Mouse (Mus musculus): ENCODE data around the gene Mypn. TPM values are rescaled to one million over a fixed set of nuclear protein-coding genes. Genes with fewer than 3 reads are reported as not detected.

The Mypn gene
- polyA plus RNA-seq, 1 experiment from 2014 or later: 0.56 TPM

DNA sequence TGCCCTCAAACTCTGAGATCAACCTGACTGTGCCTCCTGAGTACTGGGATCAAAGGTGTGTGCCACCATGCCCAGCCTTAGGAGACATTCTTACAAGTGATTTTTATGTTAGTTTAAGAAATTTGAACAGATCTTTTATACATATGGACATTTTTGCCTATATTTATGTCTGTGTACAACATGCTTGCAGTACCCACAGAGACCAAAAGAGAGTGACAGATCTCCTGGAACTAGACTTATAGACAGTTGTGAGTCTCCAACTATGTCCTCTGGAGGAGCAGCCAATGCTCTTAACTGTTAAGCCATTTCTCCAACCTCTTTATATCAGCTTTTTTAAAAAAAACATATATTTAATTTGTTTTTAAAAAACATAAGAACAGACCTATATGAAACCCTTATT is 51.4 kb downstream of the Mypn start:
- H3K27me3 ChIP-seq: no peaks in the 10 kb centered on the region
- H3K9me3 ChIP-seq: no peaks in the 10 kb centered on the region
- no peak overlapping the region for H3K4me2 ChIP-seq
- H3K4me1 ChIP-seq: no peaks in the 10 kb centered on the region
- no peaks in the 10 kb centered on the region for H3K36me3 ChIP-seq
- H3K9ac ChIP-seq: no peak overlapping the region
- ATAC-seq (ENCODE audit: borderline replicate concordance, extremely low read depth, low FRiP score, low TSS enrichment): no peak
- no peak overlapping the region for H3K4me3 ChIP-seq
- H3K27ac ChIP-seq: no peak overlapping the region

DNA sequence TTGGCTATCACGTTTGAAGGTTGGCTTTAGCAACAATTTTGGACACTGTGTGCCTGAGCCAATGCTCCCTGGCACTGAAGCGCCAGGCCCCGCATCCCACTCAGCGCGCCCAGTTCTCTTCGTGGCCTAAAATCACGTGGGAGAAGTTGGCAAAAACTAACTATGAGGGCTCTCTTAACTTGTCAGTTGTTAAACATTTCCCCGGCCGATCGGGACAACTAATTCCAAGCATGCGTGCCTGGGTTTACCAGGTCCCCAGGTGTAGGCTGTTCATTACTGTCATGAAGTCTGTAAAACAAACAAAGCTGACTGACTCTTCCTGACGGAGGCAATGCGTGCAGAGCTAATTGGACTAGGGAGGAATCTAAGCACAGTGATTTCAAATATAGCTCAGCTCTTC is 61.1 kb downstream of the Mypn start:
- 56% methylated on average over 13 of the region's 13 CpGs for WGBS
- Histone ChIP-seq H3K4me3 (no peak overlapping the region), H3K4me2 (no peak overlapping the region), H3K9me3 (no peaks in the 10 kb centered on the region), H3K27me3 (no peaks in the 10 kb centered on the region), H3K4me1 (no peaks in the 10 kb centered on the region), H3K27ac (no peak overlapping the region), H3K36me3 (no peaks in the 10 kb centered on the region), H3K9ac (no peak overlapping the region)
- no peak for ATAC-seq (ENCODE audit: borderline replicate concordance, extremely low read depth, low FRiP score, low TSS enrichment)

DNA sequence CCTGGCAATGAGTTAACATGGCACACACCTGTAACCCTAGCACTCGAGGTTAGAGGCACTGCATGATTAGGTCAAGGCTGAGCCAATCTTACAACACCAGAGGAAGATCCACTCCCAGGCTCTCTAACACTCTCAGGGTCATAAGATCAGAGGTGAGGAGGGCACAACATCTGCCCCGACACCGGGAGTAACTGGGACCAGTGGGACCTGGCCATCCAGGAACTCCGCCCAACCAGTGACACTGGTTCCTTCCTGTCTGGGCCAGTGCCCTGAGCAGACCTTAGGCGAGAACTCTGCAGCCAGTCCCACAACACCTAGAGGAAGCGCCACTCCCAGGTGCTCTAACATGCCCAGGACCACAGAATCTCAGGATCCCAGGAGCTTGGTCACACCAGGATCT is 67.3 kb downstream of the Mypn start:
- H3K4me1 ChIP-seq: no peaks in the 10 kb centered on the region
- no peak for ATAC-seq (ENCODE audit: borderline replicate concordance, extremely low read depth, low FRiP score, low TSS enrichment)
- no peaks in the 10 kb centered on the region for H3K9me3 ChIP-seq
- WGBS: 76% methylated on average over 6 of the region's 6 CpGs
- no peak overlapping the region for H3K9ac ChIP-seq
- H3K27me3 ChIP-seq: no peaks in the 10 kb centered on the region
- H3K36me3 ChIP-seq: no peaks in the 10 kb centered on the region
- no peak overlapping the region for H3K27ac ChIP-seq
- H3K4me3 ChIP-seq: no peak overlapping the region
- H3K4me2 ChIP-seq: no peak overlapping the region

DNA sequence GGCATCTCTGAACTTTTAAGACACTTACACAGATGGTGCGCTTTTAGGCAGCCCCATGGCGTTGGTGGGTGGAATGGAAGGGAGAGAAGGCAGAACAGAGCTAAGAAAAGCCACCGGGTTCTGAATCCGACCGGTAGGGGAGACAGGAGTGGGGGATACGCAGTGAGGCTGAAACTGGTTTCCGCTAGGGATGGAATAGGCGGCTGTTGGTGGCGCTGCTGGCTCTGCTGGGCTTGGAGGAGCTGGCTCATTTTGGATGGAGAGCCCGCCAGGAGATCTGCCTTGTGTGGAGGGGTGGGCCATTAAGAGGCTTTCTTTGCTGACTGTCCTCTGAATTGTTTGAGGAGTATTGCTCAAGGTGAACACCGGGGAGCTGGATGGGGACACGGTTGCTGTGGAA is 68.1 kb downstream of the Mypn start:
- no peaks in the 10 kb centered on the region for H3K36me3 ChIP-seq
- ATAC-seq (ENCODE audit: borderline replicate concordance, extremely low read depth, low FRiP score, low TSS enrichment): no peak

DNA sequence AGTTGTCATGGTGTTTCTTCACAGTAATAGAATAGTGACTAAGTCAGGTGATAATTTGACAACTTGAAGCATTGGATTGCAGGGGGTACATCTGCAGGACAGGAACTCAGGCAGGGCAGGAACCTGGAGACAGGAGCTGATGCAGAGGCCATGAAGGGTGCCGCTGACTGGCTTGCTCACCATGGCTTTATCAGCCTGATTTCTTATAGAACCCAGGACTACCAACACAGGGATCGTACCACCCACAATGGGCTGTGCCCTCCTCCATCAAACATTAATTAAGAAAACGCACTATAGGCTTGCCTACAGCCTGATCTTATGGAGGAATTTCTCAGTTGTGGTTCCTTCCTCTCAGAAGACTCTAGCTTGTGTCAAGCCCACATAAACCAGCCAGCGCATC is 70.4 kb downstream of the Mypn start:
- Histone ChIP-seq H3K27ac (no peak overlapping the region), H3K9me3 (no peaks in the 10 kb centered on the region), H3K9ac (no peak overlapping the region), H3K36me3 (no peaks in the 10 kb centered on the region), H3K4me2 (no peak overlapping the region), H3K4me3 (no peak overlapping the region), H3K27me3 (no peaks in the 10 kb centered on the region), H3K4me1 (no peaks in the 10 kb centered on the region)
- no peak for ATAC-seq (ENCODE audit: borderline replicate concordance, extremely low read depth, low FRiP score, low TSS enrichment)
- WGBS: 82% methylated on average over 4 of the region's 4 CpGs

More for the DNA sequence above, 68.1 kb downstream of the Mypn start:
- Histone ChIP-seq H3K9ac (no peak overlapping the region), H3K4me3 (no peak overlapping the region), H3K27me3 (no peaks in the 10 kb centered on the region), H3K27ac (no peak overlapping the region), H3K4me2 (no peak overlapping the region), H3K4me1 (no peaks in the 10 kb centered on the region), H3K9me3 (no peaks in the 10 kb centered on the region)
- 48% methylated on average over 12 of the region's 12 CpGs for WGBS

DNA sequence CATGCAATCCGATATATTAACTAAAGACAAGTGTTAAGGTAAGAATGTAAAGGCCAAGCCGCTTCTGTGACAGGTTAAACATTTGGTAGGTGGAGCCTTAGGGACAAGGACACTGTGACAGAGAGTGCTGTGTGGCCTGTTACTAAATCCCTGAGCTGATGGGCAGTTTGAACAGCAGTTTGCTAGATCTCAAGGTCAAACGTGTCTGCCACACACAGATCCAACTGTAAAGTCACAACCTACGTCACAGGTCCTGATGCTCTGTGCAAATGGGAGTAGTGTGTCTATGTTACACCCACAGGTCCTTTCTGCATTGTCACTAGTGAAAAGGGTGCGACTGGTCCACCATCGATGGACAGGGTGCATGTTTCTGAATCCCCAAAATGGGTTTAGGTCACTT is 71.4 kb downstream of the Mypn start:
- ATAC-seq (ENCODE audit: borderline replicate concordance, extremely low read depth, low FRiP score, low TSS enrichment): no peak
- Histone ChIP-seq H3K4me2 (no peak overlapping the region), H3K4me1 (no peaks in the 10 kb centered on the region), H3K9ac (no peak overlapping the region), H3K9me3 (no peaks in the 10 kb centered on the region), H3K4me3 (no peak overlapping the region), H3K27ac (no peak overlapping the region), H3K27me3 (no peaks in the 10 kb centered on the region), H3K36me3 (no peaks in the 10 kb centered on the region)
- 81% methylated on average over 6 of the region's 6 CpGs for WGBS

DNA sequence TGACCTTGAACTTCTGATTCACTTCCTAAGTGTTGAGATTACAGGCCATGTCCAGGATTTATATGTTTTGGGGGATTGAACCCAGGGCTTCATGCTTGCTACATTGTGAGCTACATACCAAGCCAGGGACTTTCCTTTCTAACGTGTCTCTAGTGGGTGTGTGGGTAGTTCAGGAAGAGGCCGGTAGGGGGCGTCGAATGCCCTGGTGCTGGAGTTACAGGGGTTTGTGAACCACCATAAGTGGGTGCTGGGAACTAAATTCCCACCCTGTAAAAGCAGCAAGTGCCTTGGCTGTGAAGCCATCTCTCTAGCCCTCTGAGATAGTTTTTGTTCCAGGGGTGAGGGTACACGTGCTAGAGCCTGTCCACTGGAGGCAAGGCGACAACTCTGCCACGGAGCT is 73.3 kb downstream of the Mypn start:
- no peaks in the 10 kb centered on the region for H3K36me3 ChIP-seq
- no peak overlapping the region for H3K27ac ChIP-seq
- 68% methylated on average over 7 of the region's 7 CpGs for WGBS
- ATAC-seq (ENCODE audit: borderline replicate concordance, extremely low read depth, low FRiP score, low TSS enrichment): no peak
- no peaks in the 10 kb centered on the region for H3K4me1 ChIP-seq
- H3K4me2 ChIP-seq: no peak overlapping the region
- no peaks in the 10 kb centered on the region for H3K9me3 ChIP-seq
- H3K27me3 ChIP-seq: no peaks in the 10 kb centered on the region
- no peak overlapping the region for H3K9ac ChIP-seq
- H3K4me3 ChIP-seq: no peak overlapping the region

DNA sequence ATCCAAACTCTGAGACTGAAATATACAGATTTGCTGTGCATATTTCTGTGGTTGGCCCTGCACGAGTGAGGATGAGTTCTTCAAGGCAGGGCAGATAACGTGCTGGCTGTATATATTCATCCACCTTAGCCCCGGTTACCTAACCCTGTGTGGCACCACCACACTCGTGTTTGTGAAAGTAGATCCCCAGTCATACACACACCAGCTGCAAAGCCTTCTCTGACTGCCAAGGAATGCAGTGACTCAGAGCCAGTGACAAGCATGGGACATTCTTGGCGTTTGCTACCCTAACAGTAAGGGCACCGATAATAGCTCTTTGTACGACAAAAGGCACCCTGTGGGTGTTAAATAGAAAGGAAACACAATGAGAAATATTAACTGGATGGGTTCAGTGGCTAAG is 75.5 kb downstream of the Mypn start:
- H3K9ac ChIP-seq: no peak overlapping the region
- H3K4me2 ChIP-seq: no peak overlapping the region
- no peaks in the 10 kb centered on the region for H3K36me3 ChIP-seq
- no peaks in the 10 kb centered on the region for H3K27me3 ChIP-seq
- H3K27ac ChIP-seq: no peak overlapping the region
- H3K9me3 ChIP-seq: no peaks in the 10 kb centered on the region
- H3K4me3 ChIP-seq: no peak overlapping the region
- no peaks in the 10 kb centered on the region for H3K4me1 ChIP-seq
- ATAC-seq (ENCODE audit: borderline replicate concordance, extremely low read depth, low FRiP score, low TSS enrichment): no peak
- 39% methylated on average over 7 of the region's 7 CpGs for WGBS

DNA sequence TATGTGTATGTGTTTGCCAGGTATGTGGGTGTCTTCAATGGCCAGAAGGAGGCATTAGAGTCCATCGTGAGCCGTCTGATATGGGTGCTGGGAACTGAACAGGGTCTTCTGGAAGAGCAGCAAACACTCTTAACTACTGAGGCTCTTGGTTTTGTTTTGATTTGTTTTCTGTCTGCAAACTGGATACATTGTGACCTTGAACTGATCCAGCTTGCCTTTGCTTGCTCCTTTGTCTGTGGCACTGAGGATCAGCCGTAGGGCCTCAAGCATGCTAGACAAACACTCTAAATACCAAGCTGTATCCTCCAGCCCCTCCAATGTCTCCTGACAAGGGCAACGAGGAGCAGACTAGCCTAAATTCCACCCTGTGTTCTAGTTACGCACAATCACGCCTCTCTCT is 76.6 kb downstream of the Mypn start:
- Histone ChIP-seq H3K9me3 (no peaks in the 10 kb centered on the region), H3K27ac (no peak overlapping the region), H3K36me3 (no peaks in the 10 kb centered on the region), H3K9ac (no peak overlapping the region), H3K4me2 (no peak overlapping the region), H3K4me3 (no peak overlapping the region), H3K27me3 (no peaks in the 10 kb centered on the region), H3K4me1 (no peaks in the 10 kb centered on the region)
- 80% methylated on average over 6 of the region's 6 CpGs for WGBS
- no peak for ATAC-seq (ENCODE audit: borderline replicate concordance, extremely low read depth, low FRiP score, low TSS enrichment)

DNA sequence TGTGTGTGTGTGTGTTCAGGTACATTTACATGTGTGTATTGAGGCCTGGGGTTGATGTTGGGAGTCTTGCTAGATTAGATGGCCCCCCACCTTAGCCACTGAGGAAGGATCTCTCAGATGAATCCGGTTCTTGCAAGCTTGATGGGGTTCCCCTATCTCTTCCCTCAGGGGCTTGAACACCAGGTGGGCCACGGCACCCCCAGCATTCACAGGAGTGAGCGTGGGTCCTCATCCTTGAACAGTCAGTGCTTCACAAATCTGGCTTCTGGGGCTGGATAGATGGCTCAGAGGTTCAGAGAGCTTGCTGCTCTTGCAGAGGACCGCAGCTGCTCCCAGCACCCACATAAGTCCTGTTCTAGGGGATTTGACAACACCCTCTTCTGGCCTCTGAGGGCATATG is 77.6 kb downstream of the Mypn start:
- H3K4me3 ChIP-seq: no peak overlapping the region
- no peaks in the 10 kb centered on the region for H3K4me1 ChIP-seq
- H3K27me3 ChIP-seq: no peaks in the 10 kb centered on the region
- no peak overlapping the region for H3K9ac ChIP-seq
- H3K9me3 ChIP-seq: no peaks in the 10 kb centered on the region
- no peak overlapping the region for H3K27ac ChIP-seq
- no peak overlapping the region for H3K4me2 ChIP-seq
- ATAC-seq (ENCODE audit: borderline replicate concordance, extremely low read depth, low FRiP score, low TSS enrichment): no peak
- WGBS: 87% methylated on average over 4 of the region's 4 CpGs
- no peaks in the 10 kb centered on the region for H3K36me3 ChIP-seq

DNA sequence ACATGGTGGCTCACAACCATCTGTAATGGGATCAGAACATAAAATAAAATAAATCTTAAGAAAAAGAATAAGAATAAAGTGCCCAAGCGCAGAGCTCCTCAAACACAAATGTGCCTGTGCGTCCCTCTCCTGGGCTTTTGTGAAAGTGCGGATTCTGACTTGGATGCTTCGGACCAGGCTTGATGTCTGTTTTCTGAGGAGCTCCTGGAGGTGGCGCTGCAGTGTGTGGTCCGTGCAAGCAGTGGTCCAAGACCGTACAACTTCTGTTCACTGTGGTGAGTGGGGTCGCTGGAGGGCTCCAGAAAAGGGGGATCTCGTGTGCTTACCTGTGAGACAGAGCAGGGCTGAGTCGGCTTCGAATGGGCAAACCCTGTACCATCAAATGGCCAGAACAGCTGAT is 78.4 kb downstream of the Mypn start:
- no peaks in the 10 kb centered on the region for H3K36me3 ChIP-seq
- H3K9me3 ChIP-seq: no peaks in the 10 kb centered on the region
- no peak overlapping the region for H3K4me3 ChIP-seq
- no peak overlapping the region for H3K4me2 ChIP-seq
- no peak for ATAC-seq (ENCODE audit: borderline replicate concordance, extremely low read depth, low FRiP score, low TSS enrichment)
- no peak overlapping the region for H3K27ac ChIP-seq
- WGBS: 34% methylated on average over 11 of the region's 11 CpGs
- H3K4me1 ChIP-seq: no peaks in the 10 kb centered on the region
- no peak overlapping the region for H3K9ac ChIP-seq
- H3K27me3 ChIP-seq: no peaks in the 10 kb centered on the region

DNA sequence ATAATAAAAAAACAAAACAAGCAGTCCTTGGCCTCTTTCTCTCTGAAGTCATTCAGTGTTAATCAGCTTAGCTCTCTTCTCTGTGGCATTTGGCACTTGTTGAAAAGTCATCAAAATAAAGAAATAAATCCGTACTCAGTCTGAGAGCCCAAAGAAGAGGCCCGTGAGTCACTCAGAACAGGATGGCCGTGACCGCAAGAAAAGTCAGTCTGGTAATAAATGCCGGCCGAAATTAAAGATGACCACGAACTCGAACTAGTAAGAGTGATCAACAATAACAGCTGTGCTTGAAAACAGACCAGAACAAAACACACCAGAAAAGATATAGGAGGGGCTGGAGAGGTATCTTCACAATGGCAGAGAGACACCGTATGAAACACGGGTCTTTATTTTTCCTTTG is 79.7 kb downstream of the Mypn start:
- H3K36me3 ChIP-seq: no peaks in the 10 kb centered on the region
- no peak overlapping the region for H3K4me2 ChIP-seq
- H3K9ac ChIP-seq: no peak overlapping the region
- H3K4me3 ChIP-seq: no peak overlapping the region
- no peaks in the 10 kb centered on the region for H3K27me3 ChIP-seq
- H3K4me1 ChIP-seq: no peaks in the 10 kb centered on the region
- no peaks in the 10 kb centered on the region for H3K9me3 ChIP-seq
- WGBS: 91% methylated on average over 10 of the region's 10 CpGs
- no peak for ATAC-seq (ENCODE audit: borderline replicate concordance, extremely low read depth, low FRiP score, low TSS enrichment)
- H3K27ac ChIP-seq: no peak overlapping the region

DNA sequence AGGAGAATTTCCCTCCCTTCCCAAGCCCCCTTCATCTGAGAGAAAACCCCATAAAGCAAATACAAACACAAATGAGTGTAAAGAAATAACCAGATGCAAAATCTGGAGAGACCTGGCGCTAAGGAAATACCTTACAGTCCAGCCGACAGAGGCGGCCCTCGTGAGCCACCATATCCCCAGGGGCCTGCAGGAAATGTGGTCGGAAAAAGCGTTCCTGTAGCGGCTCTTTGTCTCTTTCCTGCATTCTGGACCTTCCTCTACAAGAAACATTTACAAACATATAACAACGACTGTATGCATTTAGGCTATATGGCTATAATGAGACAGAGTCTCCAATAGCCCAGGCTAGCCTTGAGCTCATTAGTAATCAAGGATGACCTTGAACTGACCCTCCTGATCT is 80.6 kb downstream of the Mypn start:
- no peak overlapping the region for H3K4me2 ChIP-seq
- no peak overlapping the region for H3K27ac ChIP-seq
- H3K4me3 ChIP-seq: no peak overlapping the region
- WGBS: 78% methylated on average over 8 of the region's 8 CpGs
- no peaks in the 10 kb centered on the region for H3K27me3 ChIP-seq
- no peaks in the 10 kb centered on the region for H3K36me3 ChIP-seq
- H3K9me3 ChIP-seq: no peaks in the 10 kb centered on the region
- ATAC-seq (ENCODE audit: borderline replicate concordance, extremely low read depth, low FRiP score, low TSS enrichment): no peak
- H3K4me1 ChIP-seq: no peaks in the 10 kb centered on the region
- no peak overlapping the region for H3K9ac ChIP-seq

Measured in lung, embryonic 15.5 days (tissue).